Mouse (Mus musculus) layer of hippocampus, adult 9-10 months (tissue): Measurements from ENCODE around the gene Rps13.
"Not testable (repeated sequence)": the region's sequence is repeated elsewhere in the genome, so short reads cannot be mapped to it uniquely, and the experiment has no call there.

Experiments
- DNase-seq: peaks from one replicate; pipeline ENCODE4 v3.0.0; 2022; ENCODE audit warnings: low spot score

Rps13 gene

GRCm38 (mm10) chr7:116333713-116334668 is at the start of gene Rps13:
Gene Rps13 (minus strand): TSS chr7:116334195.
- peak; percentile 93 for DNase-seq

GRCm38 (mm10) chr7:116379181-116379580 is 45.2 kb upstream of the Rps13 start:
- not testable (repeated sequence) for DNase-seq

GRCm38 (mm10) chr7:116374284-116374683 is 40.3 kb upstream of the Rps13 start:
- no peak for DNase-seq

- DNase-seq: peak; percentile 37
Measured at GRCm38 (mm10) chr7:116336226-116336625, 2.2 kb upstream of the Rps13 start.

- DNase-seq: no peak
Measured at GRCm38 (mm10) chr7:116335133-116335532, 1.1 kb upstream of the Rps13 start.

GRCm38 (mm10) chr7:116334669-116335038 is 659 bp upstream of the Rps13 start:
- no peak for DNase-seq

- DNase-seq: no peak
Measured at GRCm38 (mm10) chr7:116331246-116331645, 2.7 kb downstream of the Rps13 start.

GRCm38 (mm10) chr7:116329858-116330257 is 4.1 kb downstream of the Rps13 start:
- no peak for DNase-seq

- DNase-seq: no peak
Measured at GRCm38 (mm10) chr7:116328777-116329176, 5.2 kb downstream of the Rps13 start.

- DNase-seq: no peak
Measured at GRCm38 (mm10) chr7:116327901-116328300, 6.1 kb downstream of the Rps13 start.

- DNase-seq: no peak
Measured at GRCm38 (mm10) chr7:116323331-116323964, 10.5 kb downstream of the Rps13 start.

GRCm38 (mm10) chr7:116309456-116309855 is 24.5 kb downstream of the Rps13 start:
- DNase-seq: no peak

- DNase-seq: no peak
Measured at GRCm38 (mm10) chr7:116308632-116308991, 25.4 kb downstream of the Rps13 start.

- no peak for DNase-seq
Measured at GRCm38 (mm10) chr7:116307871-116308631, 25.9 kb downstream of the Rps13 start, which contains the start of gene Plekha7. Gene Plekha7 (minus strand): TSS chr7:116308376.

- DNase-seq: no peak
Measured at GRCm38 (mm10) chr7:116307099-116307870, 26.7 kb downstream of the Rps13 start.

GRCm38 (mm10) chr7:116306601-116307000 is 27.4 kb downstream of the Rps13 start:
- no peak for DNase-seq

GRCm38 (mm10) chr7:116301661-116302311 is 32.2 kb downstream of the Rps13 start:
- no peak for DNase-seq

- no peak for DNase-seq
Measured at GRCm38 (mm10) chr7:116301144-116301543, 32.9 kb downstream of the Rps13 start.

GRCm38 (mm10) chr7:116298851-116299250 is 35.1 kb downstream of the Rps13 start:
- no peak for DNase-seq

GRCm38 (mm10) chr7:116298389-116298788 is 35.6 kb downstream of the Rps13 start:
- no peak for DNase-seq

GRCm38 (mm10) chr7:116294961-116295360 is 39.0 kb downstream of the Rps13 start:
- no peak for DNase-seq
